Mouse (Mus musculus): ENCODE measurements around the gene Smug1. TPM values are rescaled to one million over a fixed set of nuclear protein-coding genes. Genes with fewer than 3 reads are reported as not detected.

Gene Smug1
- polyA plus RNA-seq, 1 experiment from 2014 or later, result 19.2 TPM

- H3K4me2 ChIP-seq (ENCODE audit: low read depth, low read length), result peak overlapping the region; percentile 11; the same call in 1 of the 2 replicates
- no peaks in the 10 kb centered on the region for H3K27me3 ChIP-seq (ENCODE audit: control insufficient read depth, insufficient read depth, low read length)
- 0 out of 2 replicates have a peak overlapping the region, but pooled peaks have one; percentile 8 for H3K9ac ChIP-seq (replicated peaks; ENCODE audit: low read depth, low read length)
- no peak overlapping the region for H3K4me3 ChIP-seq (ENCODE audit: low read depth, low read length)
- H3K36me3 ChIP-seq (ENCODE audit: control insufficient read depth, insufficient read depth, low read length), result no peaks in the 10 kb centered on the region
- ATAC-seq (ENCODE audit: low read depth), result peak; percentile 36; the same call in 1 of the 2 replicates
- peak overlapping the region; percentile 13; the same call in 1 of the 2 replicates for H3K27ac ChIP-seq (ENCODE audit: low read depth, low read length)
- 38% methylated on average over 8 of the region's 8 CpGs for WGBS
- H3K9me3 ChIP-seq (ENCODE audit: control insufficient read depth, low read length), result no peaks in the 10 kb centered on the region
- peaks cover 47% of the 10 kb centered on the region for H3K4me1 ChIP-seq (ENCODE audit: control insufficient read depth, insufficient read depth, low read length)
Observed at GRCm38 (mm10) chr15:103108066-103108676, 58.7 kb downstream of the Smug1 start.

- no peaks in the 10 kb centered on the region for H3K27me3 ChIP-seq (ENCODE audit: control insufficient read depth, insufficient read depth, low read length)
- H3K36me3 ChIP-seq (ENCODE audit: control insufficient read depth, insufficient read depth, low read length), result no peaks in the 10 kb centered on the region
- no peaks in the 10 kb centered on the region for H3K9me3 ChIP-seq (ENCODE audit: control insufficient read depth, low read length)
- H3K27ac ChIP-seq (ENCODE audit: low read depth, low read length), result peak overlapping the region; percentile 52
- no peak overlapping the region for H3K9ac ChIP-seq (replicated peaks; ENCODE audit: low read depth, low read length)
- 0% methylated on average over 2 of the region's 2 CpGs for WGBS
- H3K4me2 ChIP-seq (ENCODE audit: low read depth, low read length), result peak overlapping the region; percentile 81; the same call in 1 of the 2 replicates
- peaks cover 61% of the 10 kb centered on the region for H3K4me1 ChIP-seq (ENCODE audit: control insufficient read depth, insufficient read depth, low read length)
- ATAC-seq (ENCODE audit: low read depth), result no peak
- H3K4me3 ChIP-seq (ENCODE audit: low read depth, low read length), result no peak overlapping the region
Observed at GRCm38 (mm10) chr15:103106201-103106600, 60.7 kb downstream of the Smug1 start.

Other genes with a start within 250 kb of the Smug1 start
- gene Hoxc13, start 246.0 kb downstream of the Smug1 start, polyA plus RNA-seq (2014; fragmentation: Nextera tagmentation; extraction: Ambion mirVana), result not detected in 2 replicates
- gene Hoxc12, start 230.3 kb downstream of the Smug1 start, polyA plus RNA-seq (2014; fragmentation: Nextera tagmentation; extraction: Ambion mirVana), result not detected in 2 replicates
- not detected in 2 replicates for gene Hoxc11, start 212.7 kb downstream of the Smug1 start, polyA plus RNA-seq (2014; fragmentation: Nextera tagmentation; extraction: Ambion mirVana)
- gene Hoxc10, start 200.3 kb downstream of the Smug1 start, polyA plus RNA-seq (2014; fragmentation: Nextera tagmentation; extraction: Ambion mirVana), result 46.1 and 94.7 TPM in 2 replicates
- 3.6 and 10.2 TPM in 2 replicates for gene Hoxc5, start 199.6 kb downstream of the Smug1 start, polyA plus RNA-seq (2014; fragmentation: Nextera tagmentation; extraction: Ambion mirVana)
- gene Hoxc9, start 190.7 kb downstream of the Smug1 start, polyA plus RNA-seq (2014; fragmentation: Nextera tagmentation; extraction: Ambion mirVana), result 46.9 and 49.8 TPM in 2 replicates
- 50.1 and 136 TPM in 2 replicates for gene Hoxc8, start 176.5 kb downstream of the Smug1 start, polyA plus RNA-seq (2014; fragmentation: Nextera tagmentation; extraction: Ambion mirVana)
- gene Hoxc6, start 168.8 kb downstream of the Smug1 start, polyA plus RNA-seq (2014; fragmentation: Nextera tagmentation; extraction: Ambion mirVana), result 23.0 and 38.7 TPM in 2 replicates
- gene Hoxc4, start 148.2 kb downstream of the Smug1 start, polyA plus RNA-seq (2014; fragmentation: Nextera tagmentation; extraction: Ambion mirVana), result 19.0 and 24.0 TPM in 2 replicates
- gene Cbx5, start 72.7 kb upstream of the Smug1 start, polyA plus RNA-seq (2014; fragmentation: Nextera tagmentation; extraction: Ambion mirVana), result 132 and 143 TPM in 2 replicates
- 635 and 713 TPM in 2 replicates for gene Hnrnpa1, start 73.3 kb upstream of the Smug1 start, polyA plus RNA-seq (2014; fragmentation: Nextera tagmentation; extraction: Ambion mirVana)
- gene Nfe2, start 91.3 kb upstream of the Smug1 start, polyA plus RNA-seq (2014; fragmentation: Nextera tagmentation; extraction: Ambion mirVana), result 1.9 and 2.0 TPM in 2 replicates
- gene Copz1, start 105.6 kb upstream of the Smug1 start, polyA plus RNA-seq (2014; fragmentation: Nextera tagmentation; extraction: Ambion mirVana), result 195 and 216 TPM in 2 replicates
- gene Gpr84, start 143.5 kb upstream of the Smug1 start, polyA plus RNA-seq (2014; fragmentation: Nextera tagmentation; extraction: Ambion mirVana), result 0.35 and 0.40 TPM in 2 replicates
- 19.2 and 20.7 TPM in 2 replicates for gene Zfp385a, start 173.0 kb upstream of the Smug1 start, polyA plus RNA-seq (2014; fragmentation: Nextera tagmentation; extraction: Ambion mirVana)
- 3.8 and 7.4 TPM in 2 replicates for gene Itga5, start 199.7 kb upstream of the Smug1 start, polyA plus RNA-seq (2014; fragmentation: Nextera tagmentation; extraction: Ambion mirVana)